Mouse (Mus musculus) lung, postnatal 0 days (tissue): ENCODE measurements around the gene Ifnb1.

ENCODE experiments used
- CTCF ChIP-seq: IDR thresholded peaks from 2 replicates; pipeline ENCODE4 v1.5.1; 2016; ENCODE audit warnings: antibody characterized with exemption, mild to moderate bottlenecking
- EP300 ChIP-seq: IDR thresholded peaks from 2 replicates; pipeline ENCODE4 v1.6.1; 2016; ENCODE audit warnings: antibody characterized with exemption, mild to moderate bottlenecking, control low read depth

DNA sequence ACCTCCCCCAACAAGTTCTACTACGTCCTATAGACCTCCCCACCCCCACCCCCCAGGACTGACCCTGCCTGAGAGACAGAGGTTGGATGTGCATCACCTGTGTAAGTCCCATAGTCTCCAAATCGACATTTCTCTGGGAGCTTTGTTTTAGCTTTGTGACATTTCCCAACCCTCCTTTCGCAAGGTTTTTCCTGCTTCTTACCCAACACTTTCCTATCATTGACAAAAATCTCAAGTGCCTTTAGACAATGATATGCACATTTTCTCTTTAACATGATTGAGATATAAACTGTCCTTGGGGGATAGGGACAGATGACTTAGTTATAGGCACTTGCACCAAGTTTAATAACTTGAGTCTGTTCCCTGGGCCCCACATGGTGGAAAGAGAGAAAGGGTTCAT lies 21.3 kb downstream of the Ifnb1 start:
- TF ChIP-seq CTCF = no peak
- TF ChIP-seq EP300 = no peak
